Mouse (Mus musculus): ENCODE measurements around the gene Tor2a.

- TF ChIP-seq CTCF (IDR thresholded peaks at IDR 0.05; ENCODE audit: low read depth, low read length) (no peak), TAL1 (conservative IDR thresholded peaks at IDR 0.05; ENCODE audit: low read depth, low read length) (no peak)
These were observed 4.8 kb downstream of the Tor2a start for GRCm38 (mm10) chr2:32761859-32762258.

Data from G1E (cell line).